Mouse (Mus musculus) right cerebral cortex, postnatal 10 days (tissue): ENCODE results near the gene Map4k4.

Experiments
- DNase-seq, 2 experiments: peaks; one replicate each; pipeline ENCODE4 v3.0.0; 2021; ENCODE audit warnings: low spot score in 2 of 2

The Map4k4 gene

DNA sequence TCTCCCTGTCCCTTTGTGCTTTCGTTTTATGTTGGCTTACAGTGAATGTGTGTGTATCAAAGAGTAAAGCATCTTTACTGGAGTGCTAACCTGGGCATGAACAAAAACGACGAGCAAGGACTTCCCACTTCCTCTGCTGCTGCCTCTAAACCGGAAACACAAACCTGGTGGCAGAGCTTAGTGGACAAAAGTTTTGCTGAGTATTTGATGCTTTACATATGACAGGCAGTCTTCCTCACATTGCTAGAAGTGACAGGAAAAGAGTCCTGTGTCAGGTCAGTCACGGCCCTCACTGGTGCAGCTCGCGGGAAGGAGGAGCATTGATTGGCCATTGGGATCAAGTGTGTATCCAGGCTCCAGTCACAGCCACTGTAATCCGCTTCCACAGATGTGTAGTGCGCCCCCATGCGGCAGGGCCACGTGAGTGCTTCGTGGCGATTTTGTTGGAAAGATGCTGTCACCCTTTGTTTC is 35.7 kb downstream of the Map4k4 start:
- peak; percentile 78 to 82 for DNase-seq

GRCm38 (mm10) chr1:39936934-39937333 is 36.2 kb downstream of the Map4k4 start:
- no peak for DNase-seq

- no peak for DNase-seq
These were observed 36.9 kb downstream of the Map4k4 start for GRCm38 (mm10) chr1:39937609-39938008.

GRCm38 (mm10) chr1:39939401-39939800 is 38.7 kb downstream of the Map4k4 start:
- DNase-seq, result no peak

- DNase-seq, result no peak
These were observed 39.6 kb downstream of the Map4k4 start for GRCm38 (mm10) chr1:39940342-39940741.

- DNase-seq, result no peak
These were observed 40.8 kb downstream of the Map4k4 start for GRCm38 (mm10) chr1:39941237-39942179.

- DNase-seq, result peak; percentile 87 to 90
These were observed 42.2 kb downstream of the Map4k4 start for GRCm38 (mm10) chr1:39942935-39943334.

GRCm38 (mm10) chr1:39944306-39944971 is 43.7 kb downstream of the Map4k4 start:
- no peak for DNase-seq

DNA sequence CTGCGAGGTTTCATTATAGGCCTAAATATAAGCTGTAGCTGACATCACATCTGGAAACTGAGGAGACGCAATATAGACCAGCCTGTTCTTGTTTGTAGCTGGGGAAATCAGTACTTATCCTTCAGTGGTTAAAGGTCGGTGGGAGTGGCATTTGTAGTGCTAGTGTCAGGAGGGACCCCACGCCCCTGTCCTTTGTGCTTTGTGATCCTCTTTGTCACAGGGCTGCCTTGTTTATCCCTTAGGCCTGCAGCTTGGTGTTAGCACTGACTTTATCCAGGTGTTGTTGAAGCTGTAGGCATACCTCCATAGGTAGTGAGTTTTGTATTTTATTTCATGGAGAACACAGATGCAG is 44.2 kb downstream of the Map4k4 start:
- DNase-seq, result no peak

DNA sequence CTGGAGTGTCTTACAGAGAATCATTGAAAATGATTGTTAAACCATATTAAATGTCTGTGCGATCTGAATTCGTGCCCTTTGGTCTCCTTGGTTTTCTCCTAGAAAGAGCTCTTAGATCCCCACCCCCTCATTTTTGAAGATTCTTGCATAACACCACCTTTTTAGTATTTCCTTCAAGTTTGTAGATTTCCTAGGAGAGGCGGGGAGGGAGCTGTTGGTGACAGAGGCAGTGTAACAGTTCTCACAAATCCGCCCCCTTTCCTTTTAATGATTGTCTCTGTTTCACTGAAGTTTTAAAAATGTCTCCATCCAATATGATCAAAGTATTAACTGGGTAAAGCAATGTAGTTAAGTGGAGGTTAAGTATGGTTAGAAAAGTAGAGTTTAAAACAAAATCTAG is 45.7 kb downstream of the Map4k4 start:
- DNase-seq, result no peak

DNA sequence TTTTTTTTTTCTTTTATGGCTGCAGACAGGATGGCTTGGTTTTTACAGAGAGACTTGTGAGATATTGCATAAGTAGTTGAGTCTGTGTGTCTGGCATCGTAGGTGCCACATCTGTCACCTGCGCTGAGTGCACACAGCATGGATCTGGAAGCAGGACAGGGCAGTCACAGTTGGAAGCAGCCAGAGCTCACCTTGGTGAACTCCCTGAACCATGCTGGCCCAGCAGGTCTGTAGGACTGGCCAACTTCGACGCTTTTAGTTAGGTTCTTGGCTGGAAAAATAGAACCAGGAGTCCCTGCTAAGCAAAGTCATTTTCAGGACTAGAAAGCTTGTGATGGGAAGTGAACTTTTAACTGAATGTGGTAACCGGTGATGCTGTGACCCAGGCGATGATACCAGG is 46.5 kb downstream of the Map4k4 start:
- DNase-seq, result no peak

- DNase-seq, result peak; percentile 74 to 87
These were observed 47.1 kb downstream of the Map4k4 start for GRCm38 (mm10) chr1:39947701-39948359.

DNA sequence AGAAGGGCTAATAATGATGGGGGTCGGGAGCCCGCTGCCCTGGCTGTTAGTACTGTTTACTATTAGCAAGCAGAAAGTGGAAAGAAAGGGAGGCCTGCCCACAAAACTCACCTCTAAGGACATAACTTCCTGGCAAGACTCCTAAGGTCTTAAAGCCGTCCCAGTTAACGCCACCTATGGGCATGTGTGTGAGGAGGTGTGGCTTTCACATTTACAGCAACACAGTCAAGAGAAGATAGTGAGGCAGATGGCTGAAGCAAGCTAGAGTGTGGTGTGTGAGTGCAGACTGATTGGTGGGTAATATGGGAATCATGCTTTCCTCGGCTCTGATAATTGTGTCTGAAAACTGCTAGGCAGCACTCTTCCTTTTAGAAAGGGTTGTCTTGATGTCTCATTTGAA is 48.5 kb downstream of the Map4k4 start:
- DNase-seq, result no peak

GRCm38 (mm10) chr1:39949790-39950462 is 49.2 kb downstream of the Map4k4 start:
- no peak for DNase-seq

GRCm38 (mm10) chr1:39950590-39950989 is 49.9 kb downstream of the Map4k4 start:
- no peak for DNase-seq

GRCm38 (mm10) chr1:39954652-39955051 is 53.9 kb downstream of the Map4k4 start:
- no peak for DNase-seq

DNA sequence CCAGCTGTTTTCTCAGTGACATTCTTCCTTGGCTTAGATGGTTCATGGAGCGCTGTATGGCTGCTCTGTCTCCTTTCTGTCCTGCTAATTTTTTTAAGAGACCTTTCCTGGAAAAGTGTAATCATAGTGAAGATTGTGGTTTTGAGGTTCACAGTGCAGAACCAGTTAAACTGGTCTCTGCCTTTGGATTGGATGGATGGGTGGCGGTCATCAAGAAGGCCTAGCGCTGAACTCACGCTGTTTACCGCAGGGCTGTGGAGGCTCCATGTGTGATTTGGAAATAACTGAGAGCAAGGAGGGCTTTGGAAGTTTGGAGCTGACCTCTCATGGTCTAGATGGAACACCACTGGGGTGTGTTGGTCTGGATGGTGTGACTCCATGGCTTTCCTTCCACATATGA is 56.0 kb downstream of the Map4k4 start:
- no peak for DNase-seq

DNA sequence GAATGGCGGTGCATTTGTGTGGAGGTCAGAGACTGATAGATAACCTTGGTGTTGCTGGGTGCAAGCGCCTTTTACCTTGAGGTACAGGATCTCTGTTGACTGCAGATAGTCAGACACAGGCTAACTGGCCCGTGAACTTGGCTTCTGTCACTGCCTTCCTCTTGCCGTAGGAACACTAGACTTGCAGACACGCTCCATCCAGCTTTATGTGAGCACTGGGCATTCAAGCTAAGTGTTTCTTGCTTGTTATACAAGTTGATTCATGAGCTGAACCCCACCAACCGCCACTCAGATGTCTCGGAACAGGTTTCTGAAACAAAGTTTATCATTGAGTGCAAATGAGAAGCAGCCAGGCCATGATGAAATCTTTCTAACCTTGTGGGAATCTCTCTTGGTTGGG is 57.3 kb downstream of the Map4k4 start:
- no peak for DNase-seq

- DNase-seq, result no peak
These were observed 59.9 kb downstream of the Map4k4 start for GRCm38 (mm10) chr1:39960623-39961022.

DNA sequence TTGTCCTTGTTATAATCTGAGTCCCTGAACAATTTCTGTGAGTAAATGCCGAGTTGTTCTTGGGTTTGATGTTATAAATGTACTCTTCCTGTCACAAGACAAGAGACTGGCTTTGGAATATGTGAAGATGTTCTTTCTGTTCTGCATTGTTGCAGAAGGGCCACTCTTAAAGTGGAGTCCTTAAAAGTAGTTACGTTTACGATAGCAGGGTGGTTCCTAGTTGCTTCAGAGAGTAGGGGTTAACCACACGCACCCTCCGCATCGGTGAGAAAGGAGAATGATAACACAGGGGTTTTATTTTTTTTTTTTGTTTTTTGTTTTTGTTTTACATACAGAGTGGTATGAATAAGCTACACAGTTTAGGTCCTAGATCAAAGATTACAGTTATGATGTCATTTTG is 60.4 kb downstream of the Map4k4 start:
- no peak for DNase-seq

- DNase-seq, result no peak
These were observed 61.6 kb downstream of the Map4k4 start for GRCm38 (mm10) chr1:39962321-39962720.

DNA sequence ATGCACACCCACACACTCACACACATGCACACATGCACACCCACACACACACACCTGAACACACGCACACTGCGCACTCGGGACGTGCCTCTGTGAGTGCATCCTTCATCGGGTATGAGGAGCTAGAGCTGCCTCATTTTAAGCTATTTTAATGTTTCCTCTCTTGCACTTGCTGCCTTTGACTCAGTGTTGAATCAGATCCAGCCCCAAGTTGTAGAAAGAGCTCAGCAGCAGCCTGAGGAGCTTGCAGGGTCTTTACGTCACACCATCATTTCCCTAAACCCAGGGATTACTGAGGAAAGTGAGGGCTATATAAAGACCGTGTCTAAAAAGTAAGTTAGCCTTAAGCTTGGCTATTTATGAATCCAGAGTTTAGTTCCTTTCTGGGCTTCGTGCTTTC is 62.1 kb downstream of the Map4k4 start:
- no peak for DNase-seq
